Mouse (Mus musculus) forebrain, embryonic 11.5 days (tissue): ENCODE measurements around the gene Gm4969. TPM values are rescaled to one million over a fixed set of nuclear protein-coding genes. Genes with fewer than 3 reads are reported as not detected.

ENCODE experiments used
- ATAC-seq: fragments of 200-750 bp; cut with Nextera tagmentation; replicated peaks from 2 replicates; pipeline ENCODE4 v1.8.0; 2017; ENCODE audit warnings: moderate TSS enrichment; ENCODE audit not compliant: low FRiP score
- DNase-seq: peaks from one replicate; pipeline ENCODE4 v3.0.0-alpha.2; 2017; ENCODE audit warnings: low spot score
- H3K27ac ChIP-seq: fragments of 300-500 bp; sonication (generic); 2 replicates; pipeline ENCODE4 v1.5.1; 2014; ENCODE audit warnings: low read depth, low read length
- H3K27me3 ChIP-seq: fragments of 300-500 bp; sonication (generic); 2 replicates; pipeline ENCODE4 v1.6.1; 2014; ENCODE audit warnings: mild to moderate bottlenecking, low read length, mixed read lengths; ENCODE audit not compliant: control insufficient read depth, insufficient read depth
- H3K36me3 ChIP-seq: fragments of 300-500 bp; sonication (generic); 2 replicates; pipeline ENCODE4 v1.6.1; 2014; ENCODE audit warnings: mild to moderate bottlenecking, low read length, moderate library complexity, mixed read lengths; ENCODE audit not compliant: control insufficient read depth, insufficient read depth
- H3K4me1 ChIP-seq: fragments of 300-500 bp; sonication (generic); replicated peaks from 2 replicates; pipeline ENCODE4 v1.6.1; 2014; ENCODE audit warnings: low read length, mixed read lengths; ENCODE audit not compliant: control insufficient read depth, insufficient read depth
- H3K4me2 ChIP-seq: fragments of 300-500 bp; sonication (generic); 2 replicates; pipeline ENCODE4 v1.6.1; 2014; ENCODE audit warnings: low read depth, mild to moderate bottlenecking, low read length, moderate library complexity, mixed read lengths; ENCODE audit not compliant: severe bottlenecking
- H3K4me3 ChIP-seq: fragments of 300-500 bp; sonication (generic); 2 replicates; pipeline ENCODE4 v1.5.1; 2014; ENCODE audit warnings: low read depth, low read length
- H3K9ac ChIP-seq: fragments of 300-500 bp; sonication (generic); 2 replicates; pipeline ENCODE4 v1.6.1; 2014; ENCODE audit warnings: low read length
- H3K9me3 ChIP-seq: fragments of 300-500 bp; sonication (generic); 2 replicates; pipeline ENCODE4 v1.6.1; 2016; ENCODE audit warnings: low read length, mixed read lengths; ENCODE audit not compliant: control insufficient read depth
- WGBS: fragments of 180-500 bp; shearing (Covaris S2); extraction: QIAGEN DNeasy Blood & Tissue Kit; methylation state at CpG from one replicate; pipeline ENCODE4 v1.1.7; 2014; 5-methylcytosine and 5-hydroxymethylcytosine counted together
- polyA plus RNA-seq: library from polyadenylated mRNA; unstranded; fragments of >200 nt; fragmentation: Nextera tagmentation; extraction: Ambion mirVana; gene quantifications from 2 replicates; pipeline ENCODE4 v1.2.1, GENCODE M21; 2014

The Gm4969 gene
- polyA plus RNA-seq, 1 experiment from 2014 or later: 1.2 TPM

- Histone ChIP-seq H3K27me3 (no peaks in the 10 kb centered on the region), H3K9me3 (no peaks in the 10 kb centered on the region), H3K4me1 (no peaks in the 10 kb centered on the region), H3K9ac (no peak overlapping the region), H3K36me3 (no peaks in the 10 kb centered on the region), H3K4me2 (no peak overlapping the region), H3K27ac (no peak overlapping the region), H3K4me3 (no peak overlapping the region)
- no peak for ATAC-seq
- no peak for DNase-seq
Measured at GRCm38 (mm10) chr7:19103741-19104140, 14.4 kb downstream of the Gm4969 start.

GRCm38 (mm10) chr7:19100290-19100689, 17.9 kb downstream of the Gm4969 start:
- Histone ChIP-seq H3K27me3 (no peaks in the 10 kb centered on the region), H3K9ac (no peak overlapping the region), H3K27ac (no peak overlapping the region), H3K4me1 (peaks cover 14% of the 10 kb centered on the region), H3K4me3 (no peak overlapping the region), H3K4me2 (no peak overlapping the region), H3K36me3 (no peaks in the 10 kb centered on the region), H3K9me3 (no peaks in the 10 kb centered on the region)
- DNase-seq: no peak
- 79% methylated on average over 1 of the region's 1 CpGs for WGBS
- no peak for ATAC-seq

GRCm38 (mm10) chr7:19098811-19099210, 19.4 kb downstream of the Gm4969 start:
- ATAC-seq (no peak), DNase-seq (no peak)
- Histone ChIP-seq H3K36me3 (no peaks in the 10 kb centered on the region), H3K4me1 (peaks cover 14% of the 10 kb centered on the region), H3K27ac (no peak overlapping the region), H3K27me3 (no peaks in the 10 kb centered on the region), H3K9ac (no peak overlapping the region), H3K9me3 (no peaks in the 10 kb centered on the region), H3K4me2 (no peak overlapping the region), H3K4me3 (no peak overlapping the region)
- 61% methylated on average over 7 of the region's 7 CpGs for WGBS

DNA sequence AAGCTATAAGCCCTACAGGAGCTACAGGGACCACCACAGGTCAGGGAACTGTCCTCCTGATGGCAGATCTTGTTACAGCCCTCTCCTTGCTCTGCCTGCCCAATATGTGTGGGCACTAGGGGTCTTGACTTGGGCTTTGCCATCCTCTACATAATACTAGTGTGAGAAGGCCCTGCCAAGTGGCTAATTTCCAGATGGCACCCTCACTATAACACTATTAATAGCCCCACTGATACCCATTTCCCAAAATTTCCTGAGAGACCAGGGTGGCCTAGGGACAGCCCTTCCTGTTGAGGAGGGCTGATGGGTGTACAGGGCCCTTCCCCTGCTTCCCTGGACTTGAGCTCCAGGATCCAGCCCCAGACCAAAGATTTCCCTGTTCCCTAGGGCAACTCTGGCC, 20.3 kb downstream of the Gm4969 start:
- Histone ChIP-seq H3K4me3 (no peak overlapping the region), H3K4me2 (no peak overlapping the region), H3K4me1 (peaks cover 22% of the 10 kb centered on the region), H3K9ac (no peak overlapping the region), H3K36me3 (no peaks in the 10 kb centered on the region), H3K27me3 (no peaks in the 10 kb centered on the region), H3K9me3 (no peaks in the 10 kb centered on the region), H3K27ac (no peak overlapping the region)
- ATAC-seq: no peak
- no peak for DNase-seq

DNA sequence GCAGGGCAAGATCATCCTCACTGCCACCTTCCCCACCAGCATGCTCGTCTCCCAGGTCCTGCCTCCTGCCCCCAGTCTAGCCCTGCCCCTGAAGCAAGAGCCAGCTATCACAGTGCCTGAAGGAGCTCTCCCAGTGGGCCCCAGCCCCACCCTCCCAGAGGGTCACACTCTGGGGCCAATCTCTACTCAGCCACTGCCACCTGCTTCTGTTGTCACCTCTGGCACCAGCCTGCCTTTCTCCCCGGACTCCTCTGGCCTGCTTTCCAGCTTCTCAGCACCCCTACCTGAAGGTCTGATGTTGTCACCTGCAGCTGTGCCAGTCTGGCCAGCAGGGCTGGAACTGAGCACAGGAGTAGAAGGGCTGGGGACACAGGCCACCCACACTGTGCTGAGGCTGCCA, 21.0 kb downstream of the Gm4969 start:
- Histone ChIP-seq H3K9ac (no peak overlapping the region), H3K4me2 (no peak overlapping the region), H3K27ac (no peak overlapping the region), H3K27me3 (no peaks in the 10 kb centered on the region), H3K4me1 (peaks cover 28% of the 10 kb centered on the region), H3K36me3 (no peaks in the 10 kb centered on the region), H3K4me3 (no peak overlapping the region), H3K9me3 (no peaks in the 10 kb centered on the region)
- no peak for ATAC-seq
- no peak for DNase-seq
- WGBS: 66% methylated on average over 2 of the region's 2 CpGs

DNA sequence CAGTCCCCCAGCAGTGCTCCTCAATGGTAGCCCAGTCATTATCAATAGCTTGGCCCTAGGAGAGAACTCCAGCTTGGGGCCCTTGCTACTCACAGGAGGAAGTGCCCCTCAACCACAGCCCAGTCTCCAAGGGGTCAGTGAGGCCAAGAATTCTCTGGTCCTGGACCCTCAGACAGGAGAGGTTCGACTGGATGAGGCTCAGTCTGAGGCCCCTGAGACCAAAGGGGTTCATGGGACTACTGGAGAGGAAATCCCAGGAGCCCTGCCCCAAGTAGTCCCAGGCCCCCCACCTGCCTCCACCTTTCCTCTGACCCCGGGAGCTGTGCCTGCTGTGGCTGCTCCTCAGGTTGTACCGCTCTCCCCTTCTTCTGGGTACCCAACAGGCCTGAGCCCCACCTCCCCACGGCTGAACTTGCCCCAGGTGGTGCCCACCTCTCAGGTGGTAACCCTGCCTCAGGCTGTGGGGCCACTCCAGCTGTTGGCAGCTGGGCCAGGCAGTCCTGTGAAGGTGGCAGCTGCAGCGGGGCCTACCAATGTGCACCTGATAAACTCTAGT, 21.7 kb downstream of the Gm4969 start:
- H3K9me3 ChIP-seq: no peaks in the 10 kb centered on the region
- H3K4me1 ChIP-seq: peaks cover 32% of the 10 kb centered on the region
- peak overlapping the region; percentile 93 for H3K9ac ChIP-seq
- no peaks in the 10 kb centered on the region for H3K36me3 ChIP-seq
- peak overlapping the region; percentile 72 for H3K4me3 ChIP-seq
- no peak overlapping the region for H3K27ac ChIP-seq
- peaks cover 4% of the 10 kb centered on the region for H3K27me3 ChIP-seq
- WGBS: 52% methylated on average over 5 of the region's 5 CpGs
- H3K4me2 ChIP-seq: peak overlapping the region; percentile 95
- DNase-seq (no peak), ATAC-seq (no peak)

GRCm38 (mm10) chr7:19095751-19096110, 22.4 kb downstream of the Gm4969 start:
- DNase-seq (peak; percentile 86), ATAC-seq (no peak)
- peaks cover 11% of the 10 kb centered on the region for H3K27me3 ChIP-seq
- H3K9me3 ChIP-seq: no peaks in the 10 kb centered on the region
- H3K27ac ChIP-seq: 0 out of 2 replicates have a peak overlapping the region, but pooled peaks have one; percentile 12
- under 1% methylated on average over 19 of the region's 19 CpGs for WGBS
- peaks cover 33% of the 10 kb centered on the region for H3K4me1 ChIP-seq
- no peaks in the 10 kb centered on the region for H3K36me3 ChIP-seq
- H3K4me3 ChIP-seq: peak overlapping the region; percentile 72
- peak overlapping the region; percentile 95 for H3K4me2 ChIP-seq
- peak overlapping the region; percentile 93 for H3K9ac ChIP-seq

- H3K27me3 ChIP-seq: peaks cover 13% of the 10 kb centered on the region
- H3K27ac ChIP-seq: peak overlapping the region; percentile 97
- DNase-seq: peak; percentile 86
- H3K4me2 ChIP-seq: peak overlapping the region; percentile 95
- H3K4me1 ChIP-seq: peaks cover 33% of the 10 kb centered on the region
- ATAC-seq: no peak
- under 1% methylated on average over 84 of the region's 87 CpGs for WGBS
- H3K9ac ChIP-seq: peak overlapping the region; percentile 93
- H3K4me3 ChIP-seq: peak overlapping the region; percentile 72
- H3K36me3 ChIP-seq: no peaks in the 10 kb centered on the region
- no peaks in the 10 kb centered on the region for H3K9me3 ChIP-seq
Measured at GRCm38 (mm10) chr7:19094826-19095750, 23.1 kb downstream of the Gm4969 start.

GRCm38 (mm10) chr7:19094471-19094825, 23.7 kb downstream of the Gm4969 start, which contains the start of gene Six5:
Six5 (plus strand) TSS chr7:19094594.
- ATAC-seq (no peak), DNase-seq (no peak)
- H3K4me2 ChIP-seq: peak within 1 kb of the TSS; percentile 95
- under 1% methylated on average over 23 of the region's 36 CpGs for WGBS
- H3K27me3 ChIP-seq: peaks cover 13% of the 10 kb centered on the region
- H3K4me1 ChIP-seq: peaks cover 33% of the 10 kb centered on the region
- H3K4me3 ChIP-seq: peak within 1 kb of the TSS; percentile 72
- no peaks in the 10 kb centered on the region for H3K9me3 ChIP-seq
- H3K9ac ChIP-seq: peak within 1 kb of the TSS; percentile 93
- H3K36me3 ChIP-seq: no peaks in the 10 kb centered on the region
- H3K27ac ChIP-seq: peak within 1 kb of the TSS; percentile 97
